Mouse (Mus musculus) natural killer cell, adult 2 months (primary cell): ENCODE measurements around the gene Eif2ak1.

ENCODE experiments used
- DNase-seq, 2 experiments: peaks; one replicate each; pipeline ENCODE4 v3.0.0; 2022; ENCODE audit warnings: low spot score in 2 of 2

Gene Eif2ak1

DNA sequence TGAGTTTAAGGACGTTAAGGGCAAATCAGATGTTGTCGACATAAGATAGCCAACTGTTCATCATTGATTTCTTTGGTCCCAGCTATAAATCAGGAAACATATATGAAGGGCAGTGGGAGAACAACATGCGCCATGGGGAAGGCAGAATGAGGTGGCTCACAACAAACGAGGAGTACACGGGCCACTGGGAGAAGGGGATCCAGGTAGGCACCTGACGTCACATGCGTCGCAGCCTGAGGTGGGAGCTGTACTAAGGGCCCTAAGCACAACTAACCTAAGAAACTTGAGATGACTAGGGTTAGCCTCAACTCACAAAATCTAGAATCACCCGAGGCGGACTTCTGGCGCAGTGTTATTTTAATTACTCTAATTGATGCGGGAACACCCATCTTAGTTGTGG, 130.8 kb downstream of the Eif2ak1 start:
- no peak for DNase-seq

DNA sequence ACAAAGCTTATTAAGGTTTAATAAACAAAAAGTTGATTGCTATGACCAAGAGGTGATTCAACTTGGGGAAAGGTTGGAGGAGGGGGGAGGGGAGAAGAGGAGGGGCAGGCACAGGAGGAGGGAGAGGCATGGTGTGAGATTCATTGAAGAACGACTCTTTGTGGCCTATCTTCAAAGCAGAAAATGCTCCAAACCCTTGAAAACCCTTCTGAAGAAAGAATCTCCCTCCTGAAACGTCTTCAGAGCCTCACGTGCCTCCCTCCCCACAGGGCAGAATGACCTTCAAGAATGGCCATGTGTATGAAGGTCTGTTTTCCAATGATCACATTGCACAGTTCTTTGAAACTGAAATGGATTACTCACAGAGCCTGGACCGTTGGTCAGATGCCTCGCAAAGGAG, 132.4 kb downstream of the Eif2ak1 start:
- no peak for DNase-seq
